Mouse (Mus musculus) heart, embryonic 12.5 days (tissue): Measurements from ENCODE around the gene Zc3h18. TPM values are rescaled to one million over a fixed set of nuclear protein-coding genes. Genes with fewer than 3 reads are reported as not detected.

Source experiments
- ATAC-seq: fragments of 200-750 bp; cut with Nextera tagmentation; 2 replicates; pipeline ENCODE4 v1.8.0; 2017; ENCODE audit warnings: moderate TSS enrichment, moderate library complexity; ENCODE audit not compliant: insufficient number of reproducible peaks, low FRiP score
- H3K27ac ChIP-seq: fragments of 300-500 bp; sonication (generic); 2 replicates; pipeline ENCODE4 v1.5.1; 2016; ENCODE audit warnings: mild to moderate bottlenecking, moderate library complexity; ENCODE audit not compliant: poor library complexity, severe bottlenecking
- H3K27me3 ChIP-seq: fragments of 300-500 bp; sonication (generic); replicated peaks from 2 replicates; pipeline ENCODE4 v1.6.1; 2016; ENCODE audit warnings: mild to moderate bottlenecking, moderate library complexity
- H3K36me3 ChIP-seq: fragments of 300-500 bp; sonication (generic); 2 replicates; pipeline ENCODE4 v1.6.1; 2016; ENCODE audit warnings: mild to moderate bottlenecking, moderate library complexity
- H3K4me1 ChIP-seq: fragments of 300-500 bp; sonication (generic); replicated peaks from 2 replicates; pipeline ENCODE4 v1.6.1; 2016; ENCODE audit warnings: mild to moderate bottlenecking
- H3K4me2 ChIP-seq: fragments of 300-500 bp; sonication (generic); 2 replicates; pipeline ENCODE4 v1.6.1; 2016; ENCODE audit warnings: mild to moderate bottlenecking, moderate library complexity
- H3K4me3 ChIP-seq: fragments of 300-500 bp; sonication (generic); 2 replicates; pipeline ENCODE4 v1.5.1; 2016; ENCODE audit warnings: mild to moderate bottlenecking
- H3K9ac ChIP-seq: fragments of 300-500 bp; sonication (generic); 2 replicates; pipeline ENCODE4 v1.6.1; 2016; ENCODE audit warnings: mild to moderate bottlenecking, moderate library complexity
- H3K9me3 ChIP-seq: fragments of 300-500 bp; sonication (generic); replicated peaks from 2 replicates; pipeline ENCODE4 v1.6.1; 2016; ENCODE audit warnings: mild to moderate bottlenecking, moderate library complexity
- WGBS: fragments of 180-500 bp; shearing (Covaris S2); methylation state at CpG from one replicate; pipeline ENCODE4 v1.1.7; 2016; 5-methylcytosine and 5-hydroxymethylcytosine counted together
- polyA plus RNA-seq: library from polyadenylated mRNA; unstranded; fragments of >200 nt; fragmentation: Nextera tagmentation; extraction: Ambion mirVana; gene quantifications from 2 replicates; pipeline ENCODE4 v1.2.1, GENCODE M21; 2016

Gene Zc3h18
- polyA plus RNA-seq, 1 experiment from 2014 or later: 43.0 TPM

- H3K4me1 ChIP-seq: peaks cover 19% of the 10 kb centered on the region
Measured at GRCm38 (mm10) chr8:122439336-122439735, 62.9 kb downstream of the Zc3h18 start.

GRCm38 (mm10) chr8:122441326-122441725 lies 64.9 kb downstream of the Zc3h18 start:
- peaks cover 39% of the 10 kb centered on the region for H3K4me1 ChIP-seq
- H3K27ac ChIP-seq: no peak overlapping the region
- H3K36me3 ChIP-seq: peaks cover 32% of the 10 kb centered on the region
- ATAC-seq: no peak
- no peaks in the 10 kb centered on the region for H3K9me3 ChIP-seq
- H3K27me3 ChIP-seq: no peaks in the 10 kb centered on the region
- H3K4me3 ChIP-seq: no peak overlapping the region
- H3K9ac ChIP-seq: no peak overlapping the region
- WGBS: 94% methylated on average over 1 of the region's 1 CpGs
- H3K4me2 ChIP-seq: no peak overlapping the region

More at GRCm38 (mm10) chr8:122439336-122439735, 62.9 kb downstream of the Zc3h18 start:
- H3K4me3 ChIP-seq: no peak overlapping the region
- no peak overlapping the region for H3K4me2 ChIP-seq
- H3K27ac ChIP-seq: no peak overlapping the region
- H3K9ac ChIP-seq: no peak overlapping the region
- ATAC-seq: no peak
- H3K9me3 ChIP-seq: no peaks in the 10 kb centered on the region; the same call in 1 of the 2 replicates
- H3K27me3 ChIP-seq: no peaks in the 10 kb centered on the region
- H3K36me3 ChIP-seq: peaks cover 49% of the 10 kb centered on the region
- 90% methylated on average over 16 of the region's 16 CpGs for WGBS

GRCm38 (mm10) chr8:122442356-122442755 lies 65.9 kb downstream of the Zc3h18 start:
- WGBS: 31% methylated on average over 7 of the region's 7 CpGs
- H3K36me3 ChIP-seq: peaks cover 22% of the 10 kb centered on the region
- H3K4me2 ChIP-seq: peak overlapping the region; percentile 96
- H3K4me3 ChIP-seq: peak overlapping the region; percentile 72
- peak overlapping the region; percentile 65; the same call in 1 of the 2 replicates for H3K27ac ChIP-seq
- peaks cover 39% of the 10 kb centered on the region for H3K4me1 ChIP-seq
- no peaks in the 10 kb centered on the region for H3K9me3 ChIP-seq
- no peak for ATAC-seq
- peak overlapping the region; percentile 88 for H3K9ac ChIP-seq
- no peaks in the 10 kb centered on the region for H3K27me3 ChIP-seq

- Histone ChIP-seq H3K36me3 (peaks cover 18% of the 10 kb centered on the region), H3K9ac (peak overlapping the region; percentile 88), H3K27ac (peak overlapping the region; percentile 65), H3K9me3 (no peaks in the 10 kb centered on the region), H3K27me3 (no peaks in the 10 kb centered on the region), H3K4me2 (peak overlapping the region; percentile 96), H3K4me1 (peaks cover 35% of the 10 kb centered on the region), H3K4me3 (peak overlapping the region; percentile 72)
- peak; percentile 0; the same call in 1 of the 2 replicates for ATAC-seq
- 1% methylated on average over 12 of the region's 12 CpGs for whole genome bisulfite sequencing
Measured at GRCm38 (mm10) chr8:122442781-122443180, 66.4 kb downstream of the Zc3h18 start.

GRCm38 (mm10) chr8:122443262-122444006 lies 67.0 kb downstream of the Zc3h18 start, which contains the start of gene Mvd:
Mvd (minus strand) TSS chr8:122443422.
- H3K4me3 ChIP-seq: peak within 1 kb of the TSS; percentile 72
- peak within 1 kb of the TSS; percentile 88 for H3K9ac ChIP-seq
- H3K9me3 ChIP-seq: no peaks in the 10 kb centered on the region
- under 1% methylated on average over 47 of the region's 47 CpGs for WGBS
- ATAC-seq: peak; percentile 97
- H3K36me3 ChIP-seq: peaks cover 16% of the 10 kb centered on the region
- peak within 1 kb of the TSS; percentile 93 for H3K27ac ChIP-seq
- H3K4me2 ChIP-seq: peak within 1 kb of the TSS; percentile 96
- peaks cover 29% of the 10 kb centered on the region for H3K4me1 ChIP-seq
- no peaks in the 10 kb centered on the region for H3K27me3 ChIP-seq

- ATAC-seq: peak; percentile 30
- no peaks in the 10 kb centered on the region for H3K9me3 ChIP-seq
- H3K4me2 ChIP-seq: peak overlapping the region; percentile 96
- WGBS: 11% methylated on average over 19 of the region's 19 CpGs
- H3K36me3 ChIP-seq: peaks cover 8% of the 10 kb centered on the region
- H3K9ac ChIP-seq: peak overlapping the region; percentile 76
- H3K4me1 ChIP-seq: peaks cover 27% of the 10 kb centered on the region
- no peaks in the 10 kb centered on the region for H3K27me3 ChIP-seq
- H3K4me3 ChIP-seq: peak overlapping the region; percentile 72
- H3K27ac ChIP-seq: peak overlapping the region; percentile 93
Measured at GRCm38 (mm10) chr8:122444058-122444748, 67.8 kb downstream of the Zc3h18 start.

- 57% methylated on average over 3 of the region's 3 CpGs for WGBS
- Histone ChIP-seq H3K4me1 (peaks cover 31% of the 10 kb centered on the region), H3K27me3 (no peaks in the 10 kb centered on the region), H3K4me3 (no peak overlapping the region), H3K9ac (0 out of 2 replicates have a peak overlapping the region, but pooled peaks have one; percentile 38), H3K27ac (peak overlapping the region; percentile 93), H3K36me3 (no peaks in the 10 kb centered on the region), H3K9me3 (no peaks in the 10 kb centered on the region), H3K4me2 (peak overlapping the region; percentile 96)
- no peak for ATAC-seq
Measured at GRCm38 (mm10) chr8:122445203-122445602, 68.8 kb downstream of the Zc3h18 start.

- H3K9ac ChIP-seq: 0 out of 2 replicates have a peak overlapping the region, but pooled peaks have one; percentile 37
Measured at GRCm38 (mm10) chr8:122451161-122451703, 74.8 kb downstream of the Zc3h18 start.

GRCm38 (mm10) chr8:122452154-122452553 lies 75.7 kb downstream of the Zc3h18 start:
- WGBS: 63% methylated on average over 10 of the region's 10 CpGs
- no peaks in the 10 kb centered on the region for H3K36me3 ChIP-seq
- H3K9me3 ChIP-seq: no peaks in the 10 kb centered on the region
- H3K4me1 ChIP-seq: peaks cover 38% of the 10 kb centered on the region
- H3K4me3 ChIP-seq: no peak overlapping the region
- no peak for ATAC-seq
- H3K27ac ChIP-seq: peak overlapping the region; percentile 98
- peaks cover 5% of the 10 kb centered on the region for H3K27me3 ChIP-seq
- H3K4me2 ChIP-seq: peak overlapping the region; percentile 12
- no peak overlapping the region for H3K9ac ChIP-seq

More at GRCm38 (mm10) chr8:122451161-122451703, 74.8 kb downstream of the Zc3h18 start:
- Histone ChIP-seq H3K4me2 (peak overlapping the region; percentile 46), H3K36me3 (no peaks in the 10 kb centered on the region), H3K27ac (peak overlapping the region; percentile 98), H3K4me1 (peaks cover 37% of the 10 kb centered on the region), H3K27me3 (peaks cover 4% of the 10 kb centered on the region; the same call in 1 of the 2 replicates), H3K4me3 (no peak overlapping the region), H3K9me3 (no peaks in the 10 kb centered on the region)
- 32% methylated on average over 7 of the region's 7 CpGs for WGBS
- peak; percentile 71 for ATAC-seq

- no peak overlapping the region for H3K27ac ChIP-seq
- H3K4me1 ChIP-seq: peaks cover 45% of the 10 kb centered on the region
- WGBS: 83% methylated on average over 6 of the region's 6 CpGs
Measured at GRCm38 (mm10) chr8:122454409-122454808, 78.0 kb downstream of the Zc3h18 start.

GRCm38 (mm10) chr8:122457171-122457570 lies 80.8 kb downstream of the Zc3h18 start:
- peaks cover 50% of the 10 kb centered on the region for H3K4me1 ChIP-seq

More at GRCm38 (mm10) chr8:122454409-122454808, 78.0 kb downstream of the Zc3h18 start:
- Histone ChIP-seq H3K9ac (no peak overlapping the region), H3K4me2 (no peak overlapping the region), H3K27me3 (peaks cover 16% of the 10 kb centered on the region), H3K4me3 (no peak overlapping the region), H3K9me3 (no peaks in the 10 kb centered on the region), H3K36me3 (no peaks in the 10 kb centered on the region)
- ATAC-seq: no peak

More at GRCm38 (mm10) chr8:122457171-122457570, 80.8 kb downstream of the Zc3h18 start:
- H3K9me3 ChIP-seq: no peaks in the 10 kb centered on the region
- H3K27me3 ChIP-seq: peaks cover 42% of the 10 kb centered on the region
- no peak overlapping the region for H3K4me3 ChIP-seq
- ATAC-seq: no peak
- 65% methylated on average over 11 of the region's 11 CpGs for WGBS
- no peak overlapping the region for H3K27ac ChIP-seq
- H3K9ac ChIP-seq: 0 out of 2 replicates have a peak overlapping the region, but pooled peaks have one; percentile 19
- H3K36me3 ChIP-seq: no peaks in the 10 kb centered on the region
- H3K4me2 ChIP-seq: no peak overlapping the region
